ENCODE assay signal across 34 mouse cellular contexts in genomic region chr11:65846446-65846845, GRCm38 (mm10).
"Had no signal": no experiment of that assay in that cellular context is flagged by ENCODE, and none has a peak within 500 bp of the region (broad histone marks: within the 10 kb centered on the region; RNA-seq: fewer than 3 reads in every experiment).

No protein-coding gene starts in this region.

- H3K27me3 ChIP-seq: heart, embryonic 12.5 days; heart, embryonic 13.5 days; heart, embryonic 15.5 days; hindbrain, embryonic 12.5 days; hindbrain, embryonic 13.5 days; hindbrain, embryonic 15.5 days; intestine, embryonic 15.5 days; kidney, embryonic 15.5 days had no signal

- H3K4me2 ChIP-seq: heart, embryonic 11.5 days; heart, embryonic 12.5 days; heart, embryonic 13.5 days; heart, embryonic 15.5 days; hindbrain, embryonic 12.5 days; hindbrain, embryonic 13.5 days; hindbrain, embryonic 14.5 days; hindbrain, embryonic 15.5 days; intestine, embryonic 15.5 days; kidney, embryonic 15.5 days had no signal

- H3K27ac ChIP-seq: heart, embryonic 10.5 days; heart, embryonic 13.5 days; heart, embryonic 15.5 days; hindbrain, embryonic 10.5 days; hindbrain, embryonic 12.5 days; hindbrain, embryonic 13.5 days; hindbrain, embryonic 14.5 days; hindbrain, embryonic 15.5 days; hindbrain, postnatal 0 days; intestine, embryonic 15.5 days; kidney, embryonic 15.5 days; kidney, postnatal 0 days; layer of hippocampus, adult 2 months had no signal

- DNase-seq: heart, postnatal 10 days; heart, postnatal 14 days; heart, postnatal 4 days; kidney, adult 11 months; kidney, adult 18-20 months; kidney, adult 2 months; kidney, adult 8-10 months; kidney, adult 9 months; kidney, postnatal 10 days; kidney, postnatal 14 days; kidney, postnatal 25 days; kidney, postnatal 36 days; kidney, postnatal 4 days; layer of hippocampus, adult 9-11 months; layer of hippocampus, postnatal 36 days had no signal

- H3K4me1 ChIP-seq: heart, embryonic 10.5 days; heart, embryonic 12.5 days; heart, embryonic 13.5 days; heart, embryonic 15.5 days; hindbrain, embryonic 10.5 days; hindbrain, embryonic 12.5 days; hindbrain, embryonic 13.5 days; hindbrain, embryonic 15.5 days; intestine, embryonic 15.5 days; kidney, embryonic 15.5 days had no signal

- H3K9ac ChIP-seq: heart, embryonic 12.5 days; heart, embryonic 13.5 days; heart, embryonic 15.5 days; hindbrain, embryonic 12.5 days; hindbrain, embryonic 13.5 days; hindbrain, embryonic 14.5 days; hindbrain, embryonic 15.5 days; intestine, embryonic 15.5 days; kidney, embryonic 15.5 days had no signal

- H3K36me3 ChIP-seq: heart, embryonic 10.5 days; heart, embryonic 12.5 days; heart, embryonic 13.5 days; heart, embryonic 15.5 days; hindbrain, embryonic 10.5 days; hindbrain, embryonic 12.5 days; hindbrain, embryonic 13.5 days; hindbrain, embryonic 15.5 days; intestine, embryonic 15.5 days; kidney, embryonic 15.5 days had no signal

- ATAC-seq: hindbrain, embryonic 16.5 days; hindbrain, postnatal 0 days; inflammation-experienced regulatory T-cells, adult 6 months; intestine, embryonic 15.5 days; intestine, embryonic 16.5 days; intestine, postnatal 0 days had no signal

- H3K4me3 ChIP-seq: heart, embryonic 10.5 days; heart, embryonic 12.5 days; heart, embryonic 13.5 days; heart, embryonic 15.5 days; hindbrain, embryonic 10.5 days; hindbrain, embryonic 12.5 days; hindbrain, embryonic 13.5 days; hindbrain, embryonic 15.5 days; intestine, embryonic 15.5 days; kidney, embryonic 15.5 days; layer of hippocampus, adult 2 months had no signal

- H3K9me3 ChIP-seq: heart, embryonic 10.5 days; heart, embryonic 12.5 days; heart, embryonic 13.5 days; heart, embryonic 15.5 days; hindbrain, embryonic 10.5 days; hindbrain, embryonic 12.5 days; hindbrain, embryonic 13.5 days; hindbrain, embryonic 15.5 days; intestine, embryonic 15.5 days; kidney, embryonic 15.5 days had no signal
